Mouse (Mus musculus) myocyte (in vitro differentiated cells): ENCODE results near the gene Rps6ka2.
"Not testable (repeated sequence)": the region's sequence is repeated elsewhere in the genome, so short reads cannot be mapped to it uniquely, and the experiment has no call there.

Experiments used
- E2F4 ChIP-seq: IDR thresholded peaks from one replicate; pipeline ENCODE4 v1.6.1; 2011; ENCODE audit warnings: mild to moderate bottlenecking, control low read depth, moderate library complexity; ENCODE audit not compliant: insufficient read depth
- MAX ChIP-seq: IDR thresholded peaks from one replicate; pipeline ENCODE4 v1.6.1; 2011; ENCODE audit warnings: low read depth, mild to moderate bottlenecking, control low read depth
- MYOD1 ChIP-seq, 3 experiments: IDR thresholded peaks; one replicate each; pipeline ENCODE4 v1.6.1; 2011; ENCODE audit warnings: control low read depth in 2 of 3, low read depth in 2 of 3, mild to moderate bottlenecking in 2 of 3, moderate library complexity in 1 of 3; ENCODE audit not compliant: insufficient read length in 2 of 3, control insufficient read depth in 1 of 3
- MYOG ChIP-seq, 3 experiments: IDR thresholded peaks; one replicate each; pipeline ENCODE4 v1.6.1; 2011; ENCODE audit warnings: control low read depth in 2 of 3, low read depth in 2 of 3, mild to moderate bottlenecking in 2 of 3; ENCODE audit not compliant: insufficient read length in 2 of 3, control insufficient read depth in 1 of 3, insufficient read depth in 1 of 3
- POLR2A ChIP-seq: IDR thresholded peaks from one replicate; pipeline ENCODE4 v1.6.1; 2011; ENCODE audit warnings: low read depth, mild to moderate bottlenecking, control low read depth, moderate library complexity; ENCODE audit not compliant: insufficient read length
- POLR2AphosphoS2 ChIP-seq: IDR thresholded peaks from one replicate; pipeline ENCODE4 v1.6.1; 2011; ENCODE audit warnings: low read depth, control low read depth; ENCODE audit not compliant: insufficient read length
- REST ChIP-seq: IDR thresholded peaks from one replicate; pipeline ENCODE4 v1.6.1; 2011; ENCODE audit warnings: mild to moderate bottlenecking, control low read depth, moderate library complexity; ENCODE audit not compliant: insufficient read depth, insufficient read length
- SRF ChIP-seq: IDR thresholded peaks from one replicate; pipeline ENCODE4 v1.6.1; 2011; ENCODE audit warnings: low read depth; ENCODE audit not compliant: control insufficient read depth, insufficient read length
- TCF12 ChIP-seq: IDR thresholded peaks from one replicate; pipeline ENCODE4 v1.6.1; 2011; ENCODE audit warnings: mild to moderate bottlenecking, control low read depth; ENCODE audit not compliant: poor library complexity, insufficient read depth, severe bottlenecking
- USF1 ChIP-seq: IDR thresholded peaks from one replicate; pipeline ENCODE4 v1.6.1; 2011; ENCODE audit warnings: low read depth, mild to moderate bottlenecking, control low read depth, moderate library complexity

- TF ChIP-seq POLR2A; TCF12; MYOD1 (IDR thresholded peaks at IDR 0.05; ENCODE audit: control insufficient read depth in 1 of 3, insufficient read length in 2 of 3, low read depth in 2 of 3); REST; POLR2AphosphoS2; MAX; USF1; E2F4; SRF; MYOG (IDR thresholded peaks at IDR 0.05; ENCODE audit: control insufficient read depth in 1 of 3, insufficient read depth in 1 of 3, insufficient read length in 2 of 3, low read depth in 2 of 3): not testable (repeated sequence)
These were observed 149.9 kb downstream of the Rps6ka2 start for GRCm38 (mm10) chr17:7319789-7320188.
